Mouse (Mus musculus) lung, adult 18-20 months (tissue): Measurements from ENCODE around the gene Kctd2.
"Not testable (repeated sequence)": the region's sequence is repeated elsewhere in the genome, so short reads cannot be mapped to it uniquely, and the experiment has no call there.

Experiments used
- DNase-seq, 2 experiments: peaks; one replicate each; pipeline ENCODE4 v3.0.0; 2022; ENCODE audit warnings: mixed read lengths in 2 of 2

Gene Kctd2

DNA sequence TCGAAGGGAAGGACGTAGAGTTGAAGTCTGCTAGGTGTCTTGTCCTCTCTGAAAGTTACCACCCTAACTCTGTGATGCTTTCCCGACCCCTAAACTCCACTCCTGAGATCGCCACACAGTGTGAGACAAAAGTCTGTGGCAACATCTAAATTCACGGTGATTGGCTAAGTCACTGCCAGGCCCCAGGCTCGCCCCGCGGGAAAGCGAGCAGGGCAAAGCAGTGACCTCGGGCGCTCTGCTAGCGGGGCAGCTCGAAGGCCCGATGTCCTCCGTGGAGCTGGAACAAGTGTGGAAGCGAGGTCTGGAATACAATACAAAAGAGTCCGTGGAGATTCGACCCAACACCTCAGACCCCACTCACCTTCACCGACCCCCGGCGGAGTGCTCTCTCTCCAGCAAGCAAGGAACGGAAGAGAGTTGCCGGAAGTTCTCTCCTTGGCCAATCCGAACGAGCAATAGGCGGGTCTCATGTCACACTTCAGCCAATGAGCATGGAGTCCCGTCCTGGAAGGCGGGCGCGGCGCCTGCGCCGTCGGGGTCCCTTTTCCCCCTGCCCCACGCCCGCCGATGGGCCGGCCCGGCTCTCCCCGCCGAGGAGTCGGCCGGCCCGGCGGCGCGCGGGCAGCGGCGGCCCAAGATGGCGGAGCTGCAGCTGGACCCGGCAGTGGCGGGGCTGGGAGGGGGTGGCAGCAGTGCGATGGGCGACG lies at the start of gene Kctd2, which contains the start of gene Atp5h:
Gene Kctd2, plus strand, starts transcription at position 598 of the 707 bp plus-strand sequence.
Gene Atp5h, minus strand, starts transcription at position 432 of the 707 bp plus-strand sequence.
- DNase-seq: peak; percentile 96 to 97

- no peak for DNase-seq
Measured at GRCm38 (mm10) chr11:115370368-115370767, 49.6 kb upstream of the Kctd2 start.

GRCm38 (mm10) chr11:115371354-115371753 lies 48.6 kb upstream of the Kctd2 start:
- no peak for DNase-seq

DNA sequence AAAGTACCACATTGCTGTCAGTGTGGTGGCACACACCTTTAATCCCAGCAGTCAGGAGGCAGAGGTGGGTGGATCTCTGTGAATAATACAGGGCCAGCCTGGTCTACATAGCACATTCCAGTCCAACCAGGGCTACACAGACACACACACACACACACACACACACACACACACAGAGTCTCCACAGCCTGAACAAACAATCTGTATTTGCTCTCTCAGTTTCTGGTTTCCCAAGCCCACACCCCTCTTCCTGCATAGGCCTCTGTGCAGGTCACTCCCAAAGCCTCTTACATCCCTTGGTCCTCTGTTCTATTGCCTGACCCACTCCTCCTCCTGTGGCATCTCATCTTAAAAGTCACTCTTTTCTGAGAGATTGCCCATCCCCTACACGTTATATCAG lies 47.9 kb upstream of the Kctd2 start:
- no peak for DNase-seq

- DNase-seq: no peak
Measured at GRCm38 (mm10) chr11:115372737-115373136, 47.2 kb upstream of the Kctd2 start.

- peak; percentile 69 to 80 for DNase-seq
Measured at GRCm38 (mm10) chr11:115373805-115374694, 45.9 kb upstream of the Kctd2 start.

GRCm38 (mm10) chr11:115374695-115375425 lies 45.1 kb upstream of the Kctd2 start:
- no peak for DNase-seq

- no peak for DNase-seq
Measured at GRCm38 (mm10) chr11:115376722-115377121, 43.2 kb upstream of the Kctd2 start.

DNA sequence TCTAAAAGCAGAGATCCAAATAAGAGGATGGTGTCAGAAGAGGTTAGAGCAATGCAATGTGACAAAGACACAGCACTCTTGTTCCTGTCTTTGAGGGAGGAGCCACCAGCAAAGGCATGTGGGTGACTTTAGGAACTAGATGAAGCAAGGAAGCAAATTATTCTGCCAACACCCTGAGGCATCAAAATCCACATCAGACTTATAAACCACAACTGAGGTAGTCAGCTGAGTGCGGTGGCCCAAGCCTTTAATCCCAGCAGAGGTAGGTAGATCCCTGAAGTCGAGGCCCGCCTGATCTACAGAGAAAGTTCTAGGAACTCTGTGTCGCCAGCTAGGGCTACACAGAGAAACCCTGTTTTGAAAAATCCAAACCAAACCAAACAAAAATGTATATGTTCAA lies 42.7 kb upstream of the Kctd2 start:
- DNase-seq: no peak

- no peak for DNase-seq
Measured at GRCm38 (mm10) chr11:115377854-115378253, 42.1 kb upstream of the Kctd2 start.

DNA sequence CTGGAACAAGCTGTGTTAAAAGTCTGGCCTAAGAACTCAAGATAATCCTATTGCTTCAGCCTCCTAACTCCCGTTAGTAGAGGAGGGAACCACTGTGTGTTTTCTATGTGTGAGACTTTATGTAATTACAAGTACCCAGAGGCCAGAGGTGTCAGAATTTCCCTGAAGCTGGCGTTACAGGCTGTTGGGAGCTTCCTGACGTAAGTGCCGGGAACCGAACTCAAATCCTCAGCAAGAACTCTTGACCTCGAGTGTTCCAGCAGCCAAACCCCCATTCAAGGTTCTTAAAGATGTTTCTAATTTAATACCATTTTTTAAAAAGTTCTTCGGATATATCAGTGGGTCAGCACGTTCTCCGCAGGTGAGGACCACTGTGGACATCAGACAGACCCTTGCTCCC lies 38.7 kb upstream of the Kctd2 start:
- no peak for DNase-seq

GRCm38 (mm10) chr11:115381743-115382539 lies 38.0 kb upstream of the Kctd2 start, which contains the start of gene Cdr2l:
Gene Cdr2l, plus strand, starts transcription at chr11:115381916.
- peak; percentile 94 to 95 for DNase-seq

- DNase-seq: no peak
Measured at GRCm38 (mm10) chr11:115382891-115383290, 37.0 kb upstream of the Kctd2 start.

- DNase-seq: peak; percentile 35 to 54
Measured at GRCm38 (mm10) chr11:115383701-115384474, 36.0 kb upstream of the Kctd2 start.

- DNase-seq: no peak
Measured at GRCm38 (mm10) chr11:115384587-115384986, 35.3 kb upstream of the Kctd2 start.

GRCm38 (mm10) chr11:115386859-115387258 lies 33.1 kb upstream of the Kctd2 start:
- DNase-seq: not testable (repeated sequence)

- DNase-seq: no peak
Measured at GRCm38 (mm10) chr11:115391358-115391757, 28.6 kb upstream of the Kctd2 start.

DNA sequence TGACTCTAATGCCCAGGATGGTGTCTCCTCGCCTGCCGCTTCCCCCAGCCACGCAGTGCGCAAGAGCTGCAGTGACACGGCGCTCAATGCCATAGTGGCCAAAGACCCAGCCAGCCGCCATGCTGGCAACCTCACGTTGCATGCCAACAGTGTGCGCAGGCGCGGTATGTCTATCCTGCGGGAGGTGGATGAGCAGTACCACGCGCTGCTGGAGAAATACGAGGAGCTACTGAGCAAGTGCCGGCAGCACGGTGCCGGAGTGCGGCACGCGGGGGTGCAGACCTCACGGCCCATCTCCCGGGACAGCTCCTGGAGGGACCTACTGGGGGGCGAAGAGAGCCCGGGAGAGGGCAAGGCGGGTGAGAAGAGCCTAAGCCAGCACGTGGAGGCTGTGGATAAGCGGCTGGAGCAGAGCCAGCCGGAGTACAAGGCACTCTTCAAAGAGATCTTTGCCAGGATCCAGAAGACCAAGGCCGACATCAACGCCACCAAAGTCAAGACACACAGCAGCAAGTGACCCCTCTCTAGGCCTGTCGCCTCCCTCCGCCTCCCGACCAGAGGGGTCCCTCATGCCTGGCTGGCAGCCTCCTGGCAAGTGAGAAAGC lies 26.1 kb upstream of the Kctd2 start:
- no peak for DNase-seq

- DNase-seq: no peak
Measured at GRCm38 (mm10) chr11:115398085-115398484, 21.8 kb upstream of the Kctd2 start.

GRCm38 (mm10) chr11:115400126-115400525 lies 19.8 kb upstream of the Kctd2 start:
- DNase-seq: no peak
